Mouse (Mus musculus) stomach, postnatal 0 days (tissue): ENCODE results near the gene Myo15b.
A peak's percentile ranks its signal among the peaks of the same experiment; 100 is the strongest.

Experiments used
- CTCF ChIP-seq: IDR thresholded peaks from 2 replicates; pipeline ENCODE4 v1.5.1; 2016; ENCODE audit warnings: antibody characterized with exemption, low read depth, mild to moderate bottlenecking, moderate library complexity
- EP300 ChIP-seq: optimal IDR thresholded peaks from 2 replicates; pipeline ENCODE3; 2016; ENCODE audit warnings: antibody characterized with exemption

DNA sequence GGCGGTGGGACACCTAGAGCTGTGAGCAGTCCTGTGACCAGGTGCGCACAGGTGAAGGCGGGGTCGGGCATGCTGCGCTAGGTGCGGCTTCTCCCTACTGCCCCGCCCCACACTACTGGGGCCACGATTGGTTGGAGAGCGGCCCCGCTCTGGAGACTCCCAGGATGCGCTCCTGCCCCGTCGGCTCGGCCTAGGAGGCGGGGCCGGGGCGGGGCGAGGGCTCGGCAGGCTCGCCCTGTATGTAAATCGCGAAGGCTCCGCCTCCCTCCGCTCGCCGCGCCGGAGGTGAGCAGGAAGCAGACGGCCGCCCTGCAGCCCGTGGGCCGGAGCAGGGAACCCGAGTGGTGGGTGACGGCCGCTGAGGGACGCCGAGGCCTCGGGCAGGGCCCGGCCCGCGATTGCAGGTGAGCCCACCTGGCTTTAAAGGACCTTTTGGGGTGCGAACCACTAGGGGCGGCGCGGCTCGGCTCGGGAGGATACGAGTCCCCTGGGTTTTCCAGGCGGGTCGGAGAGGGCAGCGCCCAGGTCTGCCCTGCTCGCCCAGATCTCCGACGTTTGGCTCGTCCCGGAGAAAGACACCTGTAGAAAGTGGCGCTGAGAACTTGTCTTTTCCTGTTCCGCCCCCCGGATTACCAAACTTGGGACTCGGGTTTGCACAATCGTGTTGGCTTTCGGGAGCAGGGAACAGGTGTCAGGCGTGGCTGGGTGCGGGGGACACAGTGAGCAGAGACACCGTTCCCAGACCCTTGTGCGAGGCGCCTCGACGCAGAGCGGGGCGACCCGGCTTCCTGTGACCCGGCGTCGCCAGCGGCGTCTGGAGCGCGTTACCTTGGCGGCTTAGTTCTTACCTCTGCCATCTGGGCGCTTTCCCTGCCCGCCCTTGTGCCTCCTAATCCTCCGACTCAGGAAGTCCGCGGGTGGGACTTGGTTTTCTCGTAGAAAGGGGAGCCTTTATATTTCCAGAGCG lies 34.1 kb upstream of the Myo15b start, which contains the start of gene Llgl2:
- TF ChIP-seq CTCF, result peak; percentile 18; the same call in 1 of the 2 replicates
- TF ChIP-seq EP300, result no peak
